Mouse (Mus musculus): Measurements from ENCODE around the gene Serac1.
"Not testable (repeated sequence)": the region's sequence is repeated elsewhere in the genome, so short reads cannot be mapped to it uniquely, and the experiment has no call there.

Serac1 gene

DNA sequence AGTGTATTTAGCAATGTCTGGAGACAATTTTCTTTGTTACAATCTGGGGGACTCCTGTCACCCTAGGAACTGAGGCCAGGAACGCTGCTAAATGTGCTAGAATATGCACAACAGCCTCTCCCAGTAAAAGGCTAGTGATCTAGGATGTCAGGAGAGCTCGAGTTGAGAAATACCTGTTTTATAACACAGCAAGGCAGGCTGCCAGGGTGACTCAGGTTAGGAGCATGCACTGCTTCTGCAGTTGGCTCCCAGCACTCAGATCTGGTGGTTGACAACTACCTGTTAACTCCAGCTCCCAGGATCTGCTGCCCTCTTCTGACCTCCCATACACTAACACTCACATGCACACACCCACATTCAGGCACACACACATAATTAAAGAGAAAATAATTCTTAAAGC lies 13.5 kb downstream of the Serac1 start:
- peak; percentile 27 for DNase-seq (ENCODE audit: low read depth)

DNA sequence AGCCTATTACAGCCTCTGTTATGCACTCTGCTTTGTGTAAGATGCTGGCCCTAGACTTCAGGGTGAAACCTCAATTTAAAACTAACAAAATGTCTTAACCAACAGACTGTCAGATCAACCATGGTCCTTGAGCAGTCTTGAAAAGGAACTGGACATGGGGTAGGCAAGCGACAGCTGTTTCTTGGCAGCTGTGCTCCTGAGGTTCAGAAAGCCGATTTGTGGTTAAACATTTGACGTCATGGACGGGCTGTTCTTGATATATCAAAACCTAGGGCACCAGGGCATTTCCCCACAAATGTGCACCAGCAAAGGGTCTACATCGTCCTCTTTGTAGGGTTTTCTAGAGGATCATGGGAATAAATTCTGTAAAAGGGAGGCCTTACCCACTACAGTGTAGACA lies 16.0 kb downstream of the Serac1 start:
- no peak for DNase-seq (ENCODE audit: low read depth)

DNA sequence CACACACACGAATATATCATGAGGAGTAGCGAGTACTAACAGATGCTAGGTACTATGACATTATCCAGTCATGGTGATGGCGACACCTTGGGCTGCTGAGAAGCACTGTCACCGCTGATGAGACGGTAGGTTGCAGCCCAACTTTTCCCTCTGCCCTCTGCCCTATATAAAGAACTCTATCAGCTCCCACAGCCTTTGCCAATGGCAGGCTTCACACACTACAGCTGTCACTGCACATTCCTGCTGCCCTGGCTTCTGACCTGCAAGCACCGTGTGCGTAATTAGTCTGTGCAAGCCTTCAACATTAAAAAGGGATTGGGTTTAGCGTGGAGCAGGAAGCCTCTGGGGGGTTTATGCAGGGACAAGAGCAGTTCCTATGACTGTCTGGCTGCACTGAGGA lies 16.7 kb downstream of the Serac1 start:
- DNase-seq (ENCODE audit: low read depth), result no peak

- peak; percentile 52 for DNase-seq (ENCODE audit: low read depth)
These were observed 24.6 kb downstream of the Serac1 start for GRCm38 (mm10) chr17:6054934-6055355.

- DNase-seq (ENCODE audit: low read depth), result no peak
These were observed 26.7 kb downstream of the Serac1 start for GRCm38 (mm10) chr17:6052801-6053200.

GRCm38 (mm10) chr17:6037507-6037906 lies 42.0 kb downstream of the Serac1 start:
- DNase-seq (ENCODE audit: low read depth), result no peak

DNA sequence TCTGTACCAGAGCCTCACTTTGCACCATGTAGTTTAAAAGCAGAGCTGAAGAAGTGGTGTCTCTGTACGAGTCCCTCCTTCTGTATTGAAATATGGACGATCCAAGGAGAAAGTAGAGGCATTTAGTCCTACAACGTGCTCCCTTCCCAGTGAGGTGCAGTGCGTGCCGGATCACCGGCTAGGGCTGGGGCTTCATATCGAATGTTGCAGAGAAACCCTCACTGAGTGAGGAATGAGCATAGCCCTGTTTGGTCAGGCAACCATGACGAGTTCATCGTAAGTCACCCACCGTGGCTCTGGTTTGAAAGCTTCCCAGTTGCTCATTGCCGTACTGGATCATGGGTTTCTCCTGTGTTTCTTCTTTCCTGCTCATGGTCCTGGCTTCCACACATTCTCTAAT lies 42.7 kb downstream of the Serac1 start:
- no peak for DNase-seq (ENCODE audit: low read depth)

DNA sequence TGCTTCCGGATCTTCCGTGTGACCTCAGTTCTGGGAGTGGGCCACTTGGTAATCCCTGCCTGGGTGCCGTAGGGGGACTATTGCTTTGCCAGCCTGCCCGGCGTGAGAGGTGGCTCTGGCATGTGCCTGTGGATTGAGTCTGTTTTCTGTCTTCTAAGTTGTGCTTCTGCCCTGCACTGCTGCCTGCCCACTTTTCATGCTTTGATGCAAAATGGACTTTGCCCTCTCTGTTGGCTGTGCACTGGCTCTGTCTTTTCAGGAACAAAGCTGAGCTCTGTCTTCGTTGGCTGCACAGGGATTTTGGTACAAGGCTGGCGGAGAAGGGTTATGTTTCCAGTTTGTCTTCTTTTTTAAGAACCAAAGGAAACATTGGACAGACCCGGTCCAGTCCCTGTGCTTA lies 43.1 kb downstream of the Serac1 start:
- no peak for DNase-seq (ENCODE audit: low read depth)

GRCm38 (mm10) chr17:6035661-6036060 lies 43.9 kb downstream of the Serac1 start:
- DNase-seq (ENCODE audit: low read depth), result no peak

GRCm38 (mm10) chr17:6025831-6026230 lies 53.7 kb downstream of the Serac1 start:
- no peak for DNase-seq (ENCODE audit: low read depth)

DNA sequence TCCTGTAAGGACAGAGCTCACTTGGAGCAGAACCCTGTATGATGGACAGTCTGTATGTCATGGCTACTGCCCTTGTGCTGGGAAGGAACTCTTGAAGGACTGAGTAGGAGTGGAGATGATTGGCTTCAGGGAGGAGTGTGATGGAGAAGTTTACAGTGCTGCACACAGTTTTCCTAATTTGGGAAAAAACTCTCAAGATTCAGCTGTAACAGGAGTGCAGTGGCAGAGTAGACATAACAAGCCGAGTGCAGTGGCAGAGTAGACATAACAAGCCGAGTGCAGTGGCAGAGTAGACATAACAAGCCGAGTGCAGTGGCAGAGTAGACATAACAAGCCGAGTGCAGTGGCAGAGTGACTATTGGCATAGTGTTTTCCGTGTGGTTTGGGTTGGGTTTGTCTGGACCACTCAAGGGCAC lies 58.2 kb downstream of the Serac1 start:
- DNase-seq (ENCODE audit: low read depth), result not testable (repeated sequence)

GRCm38 (mm10) chr17:6020636-6021035 lies 58.9 kb downstream of the Serac1 start:
- no peak for DNase-seq (ENCODE audit: low read depth)

DNA sequence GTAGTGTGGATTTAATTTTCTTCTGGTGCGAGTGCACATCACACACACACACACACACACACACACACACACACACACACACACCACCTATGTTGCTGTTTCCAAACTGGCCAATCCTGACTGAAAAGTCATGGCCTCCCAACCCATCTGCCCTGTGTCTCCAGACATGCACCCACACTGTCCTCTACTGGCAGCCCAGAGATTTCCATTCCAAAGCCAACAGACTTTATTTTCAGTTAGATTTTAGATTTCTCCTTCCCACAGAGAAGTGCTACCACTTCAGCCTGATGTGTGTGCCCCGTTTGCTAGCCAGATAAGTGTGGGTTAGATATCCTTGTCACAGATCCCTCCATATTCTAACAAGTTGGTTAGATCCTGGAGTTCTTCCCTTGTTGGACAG lies 59.8 kb downstream of the Serac1 start:
- DNase-seq (ENCODE audit: low read depth), result no peak

GRCm38 (mm10) chr17:6018348-6018747 lies 61.2 kb downstream of the Serac1 start:
- no peak for DNase-seq (ENCODE audit: low read depth)

DNA sequence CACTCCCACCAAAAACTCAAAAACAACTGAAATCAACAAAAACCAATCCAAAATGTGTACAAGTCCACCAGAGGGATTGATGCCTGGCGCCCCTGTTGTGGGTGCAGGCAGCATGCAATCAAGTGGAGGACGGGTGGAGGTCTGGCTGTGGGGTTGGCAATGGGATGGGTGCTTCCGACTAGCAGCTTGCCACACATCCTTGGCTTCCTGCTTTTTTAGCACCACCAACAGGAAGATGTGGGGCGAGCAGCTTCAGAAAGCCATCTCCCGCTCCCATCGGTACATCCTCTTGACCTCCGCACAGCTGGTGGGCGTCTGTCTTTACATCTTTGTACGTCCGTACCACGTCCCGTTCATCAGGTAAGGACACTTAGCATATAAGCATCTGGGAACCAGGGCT lies 62.3 kb downstream of the Serac1 start:
- no peak for DNase-seq (ENCODE audit: low read depth)

- no peak for DNase-seq (ENCODE audit: low read depth)
These were observed 63.2 kb downstream of the Serac1 start for GRCm38 (mm10) chr17:6016213-6016780.

DNA sequence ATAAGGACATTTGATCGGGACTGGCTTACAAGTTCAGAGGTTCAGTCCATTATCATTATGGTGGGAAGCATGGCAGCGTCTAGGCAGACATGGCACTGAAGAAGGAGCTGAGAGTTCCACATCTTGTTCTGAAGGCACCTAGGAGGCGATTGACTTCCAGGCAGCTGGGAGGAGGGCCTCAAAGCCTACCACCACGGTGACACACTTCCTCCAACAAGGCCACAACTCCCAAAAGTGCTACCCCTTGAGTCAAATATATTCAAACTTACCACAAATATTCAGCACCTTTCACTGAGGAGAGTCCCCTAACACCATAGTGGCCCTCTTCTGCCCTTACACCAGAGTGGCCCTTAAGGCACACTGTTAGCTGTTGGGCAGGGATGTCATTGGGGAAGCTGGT lies 64.6 kb downstream of the Serac1 start:
- DNase-seq (ENCODE audit: low read depth), result no peak

DNA sequence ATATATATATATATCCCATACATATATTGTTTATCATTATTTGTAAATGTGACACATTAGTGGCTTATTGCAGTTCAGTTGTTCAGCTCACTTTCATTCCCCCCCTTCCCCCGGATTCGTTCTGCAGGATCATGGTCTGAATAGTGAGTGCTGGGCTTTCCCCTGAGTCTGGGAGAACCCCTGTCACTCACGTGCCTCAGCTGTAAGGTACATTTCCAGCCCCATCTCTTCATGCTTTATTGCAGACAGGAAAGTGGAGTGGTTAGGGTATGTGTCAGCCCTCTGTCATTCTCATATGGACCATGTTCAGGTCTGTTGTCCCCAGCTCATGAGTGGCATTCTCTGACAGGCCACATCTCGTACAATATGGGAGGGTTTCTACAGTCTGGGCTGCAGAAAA lies 66.5 kb downstream of the Serac1 start:
- DNase-seq (ENCODE audit: low read depth), result no peak

GRCm38 (mm10) chr17:6009606-6010005 lies 69.9 kb downstream of the Serac1 start:
- no peak for DNase-seq (ENCODE audit: low read depth)

- DNase-seq (ENCODE audit: low read depth), result no peak
These were observed 71.0 kb downstream of the Serac1 start for GRCm38 (mm10) chr17:6008590-6008989.

DNA sequence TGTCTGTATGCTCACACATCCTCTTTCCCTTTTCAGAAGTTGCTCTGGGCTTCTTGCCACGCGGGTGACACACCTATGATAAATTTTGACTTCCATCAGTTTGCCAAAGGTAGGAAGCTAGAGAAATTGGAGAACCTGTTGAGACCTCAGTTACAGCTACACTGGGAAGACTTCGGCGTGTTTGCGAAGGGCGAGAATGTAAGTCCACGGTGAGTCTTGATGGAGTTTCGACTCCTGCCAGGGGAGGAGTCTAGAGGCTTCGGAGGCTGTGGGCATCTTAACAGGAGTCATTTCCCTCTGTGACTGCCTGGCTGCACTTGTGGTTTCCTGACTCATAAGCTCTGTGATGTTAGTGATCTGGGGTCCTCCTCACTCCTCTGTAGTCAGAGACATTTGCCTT lies 71.6 kb downstream of the Serac1 start:
- DNase-seq (ENCODE audit: low read depth), result no peak

DNA sequence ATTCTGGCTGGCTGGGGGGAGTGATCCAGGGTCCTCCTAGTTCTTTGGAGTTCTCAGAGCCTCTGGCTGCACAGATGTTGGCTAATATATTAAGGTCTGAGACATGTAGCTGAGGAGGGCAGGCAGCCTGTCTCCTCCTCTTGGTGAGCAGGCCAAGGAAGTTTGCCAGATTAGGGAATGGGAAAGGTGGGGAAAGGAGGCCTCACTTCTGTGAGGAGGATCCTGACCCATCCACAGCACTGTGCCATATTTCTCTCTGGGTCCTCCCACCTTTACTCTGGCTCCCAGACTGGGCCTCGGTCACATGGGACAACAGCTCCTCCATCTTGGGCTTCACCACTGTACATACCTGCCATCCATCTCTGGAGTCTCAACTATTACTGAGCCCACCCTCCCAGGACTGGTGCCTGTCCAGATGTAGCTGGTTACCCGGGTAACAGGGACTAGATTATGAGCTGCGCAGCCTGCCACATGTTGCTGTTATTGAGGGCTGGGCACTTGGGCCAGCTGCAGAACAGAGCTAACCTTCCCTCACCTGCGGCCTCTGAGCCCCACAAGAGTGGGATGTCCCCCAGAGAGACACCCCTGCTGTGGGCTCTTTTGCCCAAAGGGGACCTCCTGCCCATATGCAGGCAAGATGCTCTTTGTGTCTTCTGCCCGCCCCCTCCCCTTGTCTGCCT lies 72.3 kb downstream of the Serac1 start:
- DNase-seq (ENCODE audit: low read depth), result no peak

- DNase-seq (ENCODE audit: low read depth), result peak; percentile 88
These were observed 73.7 kb downstream of the Serac1 start for GRCm38 (mm10) chr17:6005638-6006471.

Measured in fibroblast of lung, adult 2 months (primary cell).